In the genomic region with DNA sequence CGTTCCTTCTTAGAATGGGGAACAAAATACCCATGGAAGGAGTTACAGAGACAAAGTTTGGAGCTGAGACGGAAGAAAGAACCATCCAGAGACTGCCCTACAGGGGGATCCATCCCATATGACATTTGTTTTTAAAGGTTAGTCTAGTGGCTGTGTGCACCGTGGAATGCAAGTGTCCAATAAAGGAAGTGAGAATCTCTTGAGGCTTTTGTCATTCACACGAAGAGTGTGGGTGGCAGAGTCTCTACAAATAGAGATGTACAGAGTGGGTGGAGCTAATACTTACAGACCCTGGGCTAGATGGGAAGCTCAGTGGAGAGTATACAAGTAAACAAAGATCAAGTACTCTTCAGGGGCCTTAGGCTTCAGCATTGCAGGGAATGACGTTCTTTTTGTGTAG, we compare ENCODE assay signal across 19 mouse cellular contexts.
DNase-seq lines count a peak whose midpoint lies in the region; ATAC-seq lines count a peak whose summit lies in the region.
"Had no signal": no experiment of that assay in that cellular context is flagged by ENCODE, and none has a peak within 500 bp of the region (broad histone marks: within the 10 kb centered on the region; RNA-seq: fewer than 3 reads in every experiment).

No protein-coding gene starts in this region.

- H3K4me2 ChIP-seq in forebrain, embryonic 15.5 days (replicated peaks): no peak overlapping the region
- H3K4me2 ChIP-seq: embryonic facial prominence, embryonic 13.5 days; forebrain, embryonic 13.5 days; heart, embryonic 12.5 days had no signal

- H3K4me1 ChIP-seq in forebrain, embryonic 15.5 days: no peaks in the 10 kb centered on the region
- H3K4me1 ChIP-seq: embryonic facial prominence, embryonic 13.5 days; forebrain, embryonic 13.5 days; heart, embryonic 12.5 days had no signal

- DNase-seq in spleen, postnatal 36 days (ENCODE audit: low spot score in 2 of 2): peak; percentile 44 to 49
- DNase-seq in spleen, postnatal 14 days (ENCODE audit: low spot score in 2 of 2): no peak
- no peak for DNase-seq in spleen, postnatal 10 days (ENCODE audit: low spot score in 2 of 2)
- DNase-seq: adrenal gland, postnatal 14 days; cerebellum, adult 11-12 months; cerebellum, adult 9-10 months; cerebellum, postnatal 25 days; gastrocnemius, postnatal 36 days; heart, adult 2 months had no signal

- peak; percentile 83 for ATAC-seq in granulocyte monocyte progenitor cell, adult 5-6 weeks (replicated peaks; ENCODE audit: poor library complexity, severe bottlenecking)
- peak; percentile 86 for ATAC-seq in neutrophil, adult 5-6 weeks (ENCODE audit: extremely low read depth, insufficient number of reproducible peaks, low FRiP score, poor library complexity, severe bottlenecking)
- no peak for ATAC-seq in forebrain, embryonic 15.5 days (replicated peaks)
- ATAC-seq: CD4-positive, CD25-positive, alpha-beta regulatory T cell, adult 4 months; forebrain, embryonic 13.5 days; hindbrain, embryonic 16.5 days; inflammation-experienced regulatory T-cells, adult 6 months had no signal

- no peaks in the 10 kb centered on the region for H3K27me3 ChIP-seq in forebrain, embryonic 15.5 days
- H3K27me3 ChIP-seq: embryonic facial prominence, embryonic 13.5 days; forebrain, embryonic 13.5 days; heart, embryonic 12.5 days had no signal

- H3K9ac ChIP-seq in forebrain, embryonic 15.5 days (replicated peaks): no peak overlapping the region
- H3K9ac ChIP-seq: embryonic facial prominence, embryonic 13.5 days; forebrain, embryonic 13.5 days; heart, embryonic 12.5 days had no signal

- 84% methylated on average over 5 of the region's 5 CpGs for WGBS in forebrain, embryonic 15.5 days

- no peaks in the 10 kb centered on the region for H3K9me3 ChIP-seq in forebrain, embryonic 15.5 days
- H3K9me3 ChIP-seq: embryonic facial prominence, embryonic 13.5 days; forebrain, embryonic 13.5 days had no signal

- H3K36me3 ChIP-seq in forebrain, embryonic 15.5 days: no peaks in the 10 kb centered on the region
- H3K36me3 ChIP-seq: embryonic facial prominence, embryonic 13.5 days; G1E; heart, embryonic 12.5 days had no signal

- H3K4me3 ChIP-seq in forebrain, embryonic 15.5 days: no peak overlapping the region
- H3K4me3 ChIP-seq: embryonic facial prominence, embryonic 13.5 days; forebrain, embryonic 13.5 days; heart, adult 2 months; heart, embryonic 12.5 days had no signal

- H3K27ac ChIP-seq in forebrain, embryonic 15.5 days (replicated peaks): no peak overlapping the region
- H3K27ac ChIP-seq: embryonic facial prominence, embryonic 13.5 days; forebrain, embryonic 13.5 days; heart, adult 2 months had no signal

Comparison
In these comparisons a context has a peak if more than half of its experiments do, and no peak if none do; other contexts are left out.
1. DNase-seq: peak in spleen, postnatal 36 days (2 of 2); none in spleen, postnatal 14 days (0 of 2) and spleen, postnatal 10 days (0 of 2).